Mouse (Mus musculus) liver, embryonic 14.5 days (tissue): Measurements from ENCODE around the gene Fbxl12. TPM values are rescaled to one million over a fixed set of nuclear protein-coding genes. Genes with fewer than 3 reads are reported as not detected.
"Not testable (repeated sequence)": the region's sequence is repeated elsewhere in the genome, so short reads cannot be mapped to it uniquely, and the experiment has no call there.

Experiments
- ATAC-seq: fragments of 200-750 bp; cut with Nextera tagmentation; 2 replicates; pipeline ENCODE4 v1.8.0; 2017; ENCODE audit warnings: moderate number of reproducible peaks, mild to moderate bottlenecking, moderate library complexity; ENCODE audit not compliant: insufficient read depth
- DNase-seq, 3 experiments: peaks; one replicate each; pipeline ENCODE4 v3.0.0-alpha.2; 2012 to 2013; ENCODE audit warnings: low read depth in 3 of 3, low spot score in 3 of 3
- H3K27ac ChIP-seq: fragments of 300-500 bp; sonication (generic); 2 replicates; pipeline ENCODE4 v1.5.1; 2014; ENCODE audit warnings: moderate library complexity, mild to moderate bottlenecking, control low read depth, inconsistent platforms
- H3K27me3 ChIP-seq: fragments of 300-500 bp; sonication (generic); 2 replicates; pipeline ENCODE4 v1.6.1; 2014; ENCODE audit warnings: mild to moderate bottlenecking, low read length, moderate library complexity; ENCODE audit not compliant: control insufficient read depth, insufficient read depth
- H3K36me3 ChIP-seq: fragments of 300-500 bp; sonication (generic); replicated peaks from 2 replicates; pipeline ENCODE4 v1.6.1; 2014; ENCODE audit warnings: low read depth; ENCODE audit not compliant: control insufficient read depth, insufficient read depth
- H3K4me1 ChIP-seq, 2 experiments: fragments of 200-500 bp in 1 of 2; fragments of 300-500 bp in 1 of 2; sonication (generic) in 1 of 2; replicated peaks; 2 replicates each; pipeline ENCODE4 v1.6.1; 2012 to 2014; ENCODE audit warnings: antibody characterized with exemption in 1 of 2, inconsistent platforms in 1 of 2, low read length in 1 of 2; ENCODE audit not compliant: control insufficient read depth in 2 of 2, insufficient read depth in 2 of 2
- H3K4me2 ChIP-seq: fragments of 300-500 bp; sonication (generic); 2 replicates; pipeline ENCODE4 v1.6.1; 2014; ENCODE audit warnings: low read depth, mild to moderate bottlenecking, control low read depth, moderate library complexity
- H3K4me3 ChIP-seq, 2 experiments: fragments of 200-500 bp in 1 of 2; fragments of 300-500 bp in 1 of 2; sonication (generic) in 1 of 2; 2 replicates each; pipeline ENCODE4 v1.5.1; 2012 to 2014; ENCODE audit warnings: low read depth in 2 of 2, low read length in 2 of 2, mild to moderate bottlenecking in 2 of 2, control low read depth in 1 of 2, inconsistent platforms in 1 of 2, moderate library complexity in 1 of 2; ENCODE audit not compliant: insufficient read depth in 1 of 2
- H3K9ac ChIP-seq: fragments of 300-500 bp; sonication (generic); replicated peaks from 2 replicates; pipeline ENCODE4 v1.6.1; 2014; ENCODE audit warnings: mild to moderate bottlenecking, control low read depth, moderate library complexity
- H3K9me3 ChIP-seq: fragments of 300-500 bp; sonication (generic); 2 replicates; pipeline ENCODE4 v1.6.1; 2016; ENCODE audit warnings: low read length, mixed read lengths; ENCODE audit not compliant: control insufficient read depth
- CTCF ChIP-seq: IDR thresholded peaks from 2 replicates; pipeline ENCODE4 v1.5.1; 2016; ENCODE audit warnings: antibody characterized with exemption, low read depth, control low read depth
- EP300 ChIP-seq: IDR thresholded peaks from 2 replicates; pipeline ENCODE4 v1.6.1; 2016; ENCODE audit warnings: antibody characterized with exemption, low read depth
- WGBS: fragments of 180-500 bp; shearing (Covaris S2); extraction: QIAGEN DNeasy Blood & Tissue Kit; methylation state at CpG from one replicate; pipeline ENCODE4 v1.1.7; 2014; ENCODE audit not compliant: insufficient replicate concordance; 5-methylcytosine and 5-hydroxymethylcytosine counted together
- polyA plus RNA-seq, 2 experiments: library from polyadenylated mRNA; depleted of rRNA in 1 of 2; stranded (reverse) in 1 of 2; unstranded in 1 of 2; fragments of >200 nt; fragmentation: Nextera tagmentation in 1 of 2; extraction: Ambion mirVana in 1 of 2; gene quantifications; 2 replicates each; pipeline versions ENCODE4 v1.2.1 to v1.2.3; 2012 to 2014

Gene Fbxl12
- polyA plus RNA-seq, 2 experiments: 2.6 to 7.0 TPM

DNA sequence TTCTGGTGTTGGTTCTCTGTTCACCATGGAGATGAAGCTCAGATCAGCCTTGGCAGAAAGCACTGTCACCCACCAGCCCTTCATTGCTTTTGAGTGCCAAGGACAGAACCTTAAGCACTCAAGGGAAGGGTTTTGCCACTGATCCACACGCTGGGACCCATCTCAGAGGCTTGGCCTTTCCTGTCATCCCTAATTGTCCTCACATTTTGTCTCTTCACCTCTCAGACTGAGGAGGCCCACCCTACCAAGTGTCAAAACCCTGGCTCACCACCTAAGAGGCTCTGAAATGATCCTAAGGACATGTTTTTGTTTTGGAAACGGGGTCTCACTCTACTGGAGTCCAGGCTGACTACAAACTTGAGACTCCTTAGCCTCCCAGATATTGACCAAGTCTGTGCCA is 7.8 kb downstream of the Fbxl12 start:
- Histone ChIP-seq H3K9me3 (no peaks in the 10 kb centered on the region), H3K27ac (no peak overlapping the region), H3K27me3 (no peaks in the 10 kb centered on the region), H3K36me3 (no peaks in the 10 kb centered on the region), H3K4me2 (no peak overlapping the region), H3K4me3 (no peak overlapping the region), H3K9ac (no peak overlapping the region), H3K4me1 (peaks cover 0 to 3% of the 10 kb centered on the region in 2 experiments; a peak in 1 of 4 replicates)
- ATAC-seq (no peak), DNase-seq (no peak)
- TF ChIP-seq EP300 (no peak), CTCF (no peak)
- WGBS: 75% methylated on average over 2 of the region's 2 CpGs

DNA sequence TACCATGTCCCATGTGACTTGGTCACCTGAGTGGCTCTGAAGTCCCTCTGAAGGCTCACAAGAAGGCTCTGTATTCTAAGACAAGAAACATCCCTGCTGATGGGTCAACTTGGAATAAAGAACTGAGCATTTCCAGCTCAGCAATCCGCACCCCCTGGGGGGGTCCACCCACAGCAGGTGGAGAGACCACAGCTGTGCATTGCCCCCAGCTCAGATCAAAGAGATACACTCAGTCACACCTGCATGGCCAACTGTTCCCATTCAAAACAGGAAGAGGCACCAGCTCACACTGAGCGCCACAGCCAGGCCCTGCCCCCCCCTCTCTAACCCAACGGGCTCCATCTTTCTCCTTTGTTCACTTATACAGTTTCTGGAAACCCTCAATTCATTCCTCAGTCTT is 8.3 kb downstream of the Fbxl12 start:
- no peak for DNase-seq
- no peak overlapping the region for H3K27ac ChIP-seq
- H3K36me3 ChIP-seq: no peaks in the 10 kb centered on the region
- no peak overlapping the region for H3K4me3 ChIP-seq
- no peaks in the 10 kb centered on the region for H3K27me3 ChIP-seq
- H3K4me2 ChIP-seq: no peak overlapping the region
- no peak for ATAC-seq
- no peak overlapping the region for H3K9ac ChIP-seq
- H3K4me1 ChIP-seq: peaks cover 0 to 2% of the 10 kb centered on the region in 2 experiments; a peak in 1 of 4 replicates
- no peaks in the 10 kb centered on the region for H3K9me3 ChIP-seq
- no peak for TF ChIP-seq EP300
- 66% methylated on average over 3 of the region's 3 CpGs for WGBS

DNA sequence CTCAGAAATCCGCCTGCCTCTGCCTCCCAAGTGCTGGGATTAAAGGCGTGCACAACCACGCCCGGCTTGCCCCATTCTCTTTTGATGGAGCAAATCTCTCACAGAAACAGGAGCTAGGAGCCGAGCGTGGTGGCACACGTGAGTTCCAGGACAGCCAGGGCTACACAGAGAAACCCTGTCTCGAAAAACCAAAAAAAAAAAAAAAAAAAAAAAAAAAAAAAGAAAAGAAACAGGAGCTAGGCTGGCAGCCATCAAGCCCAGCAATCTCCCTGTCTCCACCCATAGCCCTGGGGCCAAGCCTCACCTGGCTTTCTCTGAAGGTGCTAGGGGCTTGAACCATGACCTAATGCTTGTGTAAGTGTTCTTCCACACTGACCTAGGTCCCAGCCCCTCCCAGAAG is 8.9 kb downstream of the Fbxl12 start:
- ATAC-seq, H3K9ac ChIP-seq: not testable (repeated sequence)

DNA sequence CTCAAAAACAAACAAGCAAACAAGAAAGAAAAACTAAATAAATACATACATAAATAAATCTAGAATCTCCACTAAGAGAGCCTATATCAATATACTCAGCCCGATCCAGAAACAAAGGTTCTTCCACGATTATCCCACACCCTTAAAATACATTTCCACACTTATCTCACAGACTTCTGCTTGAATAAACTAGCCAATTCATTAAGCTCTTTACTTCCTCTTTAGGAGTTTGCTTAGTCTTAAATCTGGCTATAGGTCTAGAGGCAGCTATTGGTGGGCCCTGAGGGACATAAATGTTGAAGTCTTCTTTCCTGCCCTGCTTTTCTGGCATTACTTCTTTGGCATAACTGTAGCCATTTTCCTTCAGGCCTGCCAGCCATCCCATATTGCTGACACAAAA is 13.2 kb downstream of the Fbxl12 start:
- Histone ChIP-seq H3K9me3 (no peaks in the 10 kb centered on the region), H3K36me3 (no peaks in the 10 kb centered on the region), H3K27me3 (no peaks in the 10 kb centered on the region), H3K27ac (no peak overlapping the region), H3K9ac (no peak overlapping the region), H3K4me3 (no peak overlapping the region), H3K4me1 (no peaks in the 10 kb centered on the region), H3K4me2 (no peak overlapping the region)
- 66% methylated on average over 2 of the region's 2 CpGs for WGBS
- TF ChIP-seq CTCF (no peak), EP300 (no peak)
- ATAC-seq (no peak), DNase-seq (no peak)

More for the DNA sequence above, 8.9 kb downstream of the Fbxl12 start:
- WGBS: 77% methylated on average over 8 of the region's 8 CpGs
- not testable (repeated sequence) for H3K27me3 ChIP-seq, H3K4me2 ChIP-seq, H3K4me3 ChIP-seq, DNase-seq, H3K36me3 ChIP-seq, H3K9me3 ChIP-seq, H3K4me1 ChIP-seq, H3K27ac ChIP-seq

DNA sequence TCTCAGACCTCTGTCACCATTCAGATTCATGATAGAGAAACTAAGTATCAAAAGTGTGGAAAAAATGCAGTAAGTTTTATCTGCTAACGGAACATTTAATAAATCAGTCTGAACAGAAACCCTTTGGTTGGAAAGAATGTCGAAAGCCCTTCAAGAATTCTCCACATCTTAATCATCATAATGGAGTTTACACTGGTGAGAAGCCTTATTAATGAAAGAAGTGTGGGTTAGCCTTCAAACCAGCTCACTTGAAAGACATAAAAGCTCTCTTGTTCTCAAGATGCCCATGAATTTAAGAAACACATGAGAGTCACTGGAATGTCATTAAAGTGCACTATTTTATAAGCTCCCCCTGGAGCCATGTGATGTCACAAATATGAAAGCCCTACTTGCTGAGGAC is 27.9 kb downstream of the Fbxl12 start:
- Histone ChIP-seq H3K36me3 (no peaks in the 10 kb centered on the region), H3K27ac (no peak overlapping the region), H3K9ac (no peak overlapping the region), H3K4me3 (no peak overlapping the region), H3K27me3 (no peaks in the 10 kb centered on the region), H3K9me3 (no peaks in the 10 kb centered on the region), H3K4me1 (no peaks in the 10 kb centered on the region), H3K4me2 (no peak overlapping the region)
- WGBS: 64% methylated on average over 2 of the region's 2 CpGs
- TF ChIP-seq CTCF (no peak), EP300 (no peak)
- no peak for ATAC-seq
- DNase-seq: no peak

DNA sequence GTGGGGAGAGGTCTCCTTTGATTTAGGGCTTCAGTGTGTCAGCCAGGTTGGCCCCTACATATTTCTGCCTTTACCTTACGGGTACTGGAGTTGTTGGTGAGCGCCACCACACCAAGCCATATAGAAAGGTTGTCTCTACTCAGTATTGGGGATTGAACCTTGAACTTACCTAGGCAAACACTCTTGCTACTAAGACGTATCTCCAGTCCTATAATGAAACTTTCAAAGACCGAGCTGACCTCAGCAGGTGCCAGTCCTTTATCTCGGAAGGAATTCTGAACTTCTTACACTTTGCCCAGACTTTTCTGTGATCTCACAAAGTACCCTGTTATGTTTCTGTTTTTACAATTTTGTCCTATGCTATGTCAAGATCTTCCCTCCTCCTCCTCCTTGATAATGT is 32.6 kb downstream of the Fbxl12 start:
- no peaks in the 10 kb centered on the region for H3K36me3 ChIP-seq
- H3K27ac ChIP-seq: no peak overlapping the region
- ATAC-seq (no peak), DNase-seq (no peak)
- H3K9me3 ChIP-seq: no peaks in the 10 kb centered on the region; the same call in 1 of the 2 replicates
- no peak overlapping the region for H3K4me2 ChIP-seq
- H3K9ac ChIP-seq: no peak overlapping the region
- H3K4me1 ChIP-seq: peaks cover 0 to 2% of the 10 kb centered on the region in 2 experiments; a peak in 1 of 4 replicates
- H3K27me3 ChIP-seq: no peaks in the 10 kb centered on the region
- TF ChIP-seq CTCF (no peak), EP300 (no peak)
- H3K4me3 ChIP-seq: no peak overlapping the region
- 60% methylated on average over 5 of the region's 5 CpGs for WGBS
